Mouse (Mus musculus) frontal cortex, adult (tissue): Measurements from ENCODE around the gene Nol6.

Experiments used
- ATAC-seq: cut with Nextera tagmentation; 2 replicates; pipeline ENCODE4 v1.9.2; 2017; ENCODE audit warnings: mild to moderate bottlenecking, moderate library complexity, mixed read lengths; ENCODE audit not compliant: low TSS enrichment

Gene Nol6

DNA sequence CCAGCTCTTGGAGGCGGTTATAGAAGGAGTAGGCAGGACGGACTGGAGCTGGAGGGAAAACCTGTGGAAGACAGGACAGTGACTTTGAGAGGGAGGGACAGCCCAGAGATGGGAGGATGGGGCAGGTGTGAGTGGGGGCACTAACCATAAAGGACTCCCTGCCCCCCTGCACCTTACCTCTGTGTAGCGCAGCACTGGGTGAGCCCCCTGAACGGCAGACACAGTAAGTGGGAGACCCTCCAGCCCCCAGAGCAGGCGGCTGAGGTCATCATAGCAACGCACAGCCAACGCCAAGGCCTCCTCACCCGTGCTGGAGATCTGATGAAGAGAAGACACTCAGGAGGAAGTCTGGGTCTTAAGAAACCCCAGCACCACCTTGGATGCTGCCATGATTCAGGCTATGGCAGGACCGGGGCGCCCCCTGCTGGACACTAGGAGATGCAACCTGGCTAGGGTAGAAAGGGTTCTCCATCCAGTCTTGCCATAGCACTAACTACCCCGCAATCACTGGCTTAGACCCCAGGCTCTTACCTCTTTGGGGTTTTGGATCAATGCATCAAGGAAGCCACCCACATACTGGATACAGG lies 5.5 kb downstream of the Nol6 start:
- peak; percentile 47; the same call in 1 of the 2 replicates for ATAC-seq

DNA sequence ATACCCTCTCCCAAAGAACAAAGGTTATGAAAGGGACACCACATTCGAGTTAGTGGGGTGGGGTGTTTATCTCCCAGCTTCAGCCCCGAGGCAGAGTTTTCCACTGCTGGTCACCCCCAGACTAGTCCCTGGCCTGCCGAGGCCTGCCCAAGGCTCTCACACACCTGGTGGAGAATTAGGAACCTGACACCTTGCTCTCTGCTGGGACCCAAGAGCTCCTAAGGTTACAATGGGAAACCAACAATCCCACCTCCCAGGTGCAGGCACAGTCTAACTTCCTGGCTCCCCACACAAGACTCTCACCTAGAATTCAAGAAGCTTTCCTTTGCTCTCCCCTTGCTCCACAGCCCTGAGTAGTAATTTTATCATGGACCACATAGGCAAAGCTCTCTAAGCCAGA lies 7.4 kb downstream of the Nol6 start:
- ATAC-seq: no peak

DNA sequence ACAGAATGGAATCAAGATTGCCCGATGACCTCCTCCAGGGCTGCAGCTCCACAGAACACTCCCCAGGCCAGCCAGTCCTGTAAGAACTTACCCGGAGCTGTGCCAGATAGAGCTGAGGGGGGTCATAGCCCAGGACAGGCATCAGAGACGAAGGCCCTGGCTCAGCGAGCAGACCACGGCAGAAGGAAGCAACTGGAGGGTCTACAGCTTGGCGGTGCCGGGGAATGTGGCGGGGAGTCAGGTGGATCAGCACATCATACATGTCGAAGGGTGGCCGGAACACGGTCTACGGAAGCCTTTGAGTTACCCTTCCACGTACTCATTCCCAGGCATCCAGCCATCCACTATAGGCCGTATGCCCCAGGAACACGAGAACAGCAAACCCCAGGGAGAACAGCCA lies 8.5 kb downstream of the Nol6 start:
- no peak for ATAC-seq

DNA sequence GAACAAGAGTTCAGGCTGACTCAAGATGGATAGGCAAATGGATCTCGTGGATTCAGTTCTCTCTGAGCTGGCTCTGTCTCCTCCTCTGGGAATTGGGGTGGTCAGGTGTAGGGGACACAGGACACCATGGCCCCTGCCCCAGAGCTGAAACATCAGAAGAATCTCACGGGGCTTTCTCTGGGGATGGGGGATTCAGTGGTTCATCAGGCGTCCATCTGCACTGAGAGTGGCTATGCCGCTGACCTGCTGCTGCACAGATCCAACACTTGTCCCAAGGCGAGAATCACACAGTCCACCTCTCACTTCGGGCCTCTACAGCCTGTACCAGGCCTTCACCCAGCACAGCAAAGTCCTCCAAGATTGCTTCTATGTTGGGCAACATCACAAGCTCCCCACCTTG lies 9.2 kb downstream of the Nol6 start:
- ATAC-seq: no peak

DNA sequence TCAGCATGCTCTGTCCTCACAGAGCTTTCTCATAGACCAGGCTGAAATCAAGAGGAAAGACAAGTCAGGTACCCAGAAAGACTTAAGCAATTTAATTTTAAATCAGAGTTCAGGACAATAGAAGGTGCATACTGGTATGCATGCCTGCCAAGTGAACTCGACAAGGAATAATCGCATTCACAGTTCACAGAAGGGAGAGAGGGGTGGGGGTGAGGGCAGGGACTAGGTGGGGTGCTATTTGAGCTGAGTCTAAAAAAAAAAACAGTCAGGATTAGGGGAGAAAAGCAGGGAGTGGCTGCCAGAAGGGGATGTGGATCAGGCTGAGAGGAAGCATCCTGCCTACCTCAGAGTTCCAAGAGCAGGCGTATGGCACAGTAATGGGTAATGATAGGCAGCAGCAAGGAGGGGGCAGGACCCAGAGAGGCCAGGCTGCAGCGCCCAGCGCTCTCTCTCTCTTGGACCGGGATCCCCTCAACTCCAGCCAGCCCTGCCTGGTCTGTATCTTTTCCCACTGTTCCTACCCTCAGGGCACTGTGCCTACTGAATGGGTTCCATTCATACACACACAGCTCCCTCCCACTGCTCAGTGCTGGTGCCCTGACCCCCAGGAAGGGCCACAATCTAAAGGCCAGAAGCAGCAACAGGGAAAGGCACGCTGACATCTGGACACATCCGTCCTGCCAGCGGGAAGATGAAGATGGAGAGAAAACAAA lies 9.7 kb downstream of the Nol6 start:
- no peak for ATAC-seq

DNA sequence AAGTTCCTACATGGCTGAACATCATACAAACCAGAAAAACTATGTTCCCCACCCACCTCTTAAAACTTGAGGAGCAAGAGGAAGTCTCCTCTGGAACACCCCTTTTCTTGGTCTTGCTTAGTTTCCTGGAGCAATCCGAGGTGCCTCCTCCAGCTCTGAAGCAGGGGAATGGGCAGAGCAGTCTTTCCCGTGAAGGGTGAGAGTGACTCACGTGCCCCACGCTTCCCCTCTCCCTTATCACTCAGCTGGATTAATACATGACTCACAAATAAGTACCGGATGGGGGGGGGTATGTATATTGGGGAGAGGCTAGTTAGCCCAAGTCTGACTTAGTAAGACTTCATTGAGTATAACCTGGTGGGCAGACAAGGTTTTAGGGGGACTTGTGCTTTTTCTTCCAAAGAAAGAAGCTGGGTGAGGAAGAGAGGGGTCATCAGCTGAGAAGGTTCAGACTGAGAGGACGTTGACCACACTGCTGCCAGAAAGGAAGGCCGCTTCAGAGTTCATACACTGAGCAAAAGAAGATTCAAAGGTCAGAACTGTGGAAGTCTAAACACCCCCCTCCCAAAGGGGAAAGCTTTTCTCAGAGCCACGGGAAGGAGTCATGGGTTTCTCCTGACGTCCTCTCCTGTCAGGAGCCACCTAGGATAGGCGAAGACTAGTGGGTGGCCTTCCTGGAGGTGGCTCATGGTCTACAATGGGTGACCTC lies 15.4 kb downstream of the Nol6 start:
- ATAC-seq: no peak

DNA sequence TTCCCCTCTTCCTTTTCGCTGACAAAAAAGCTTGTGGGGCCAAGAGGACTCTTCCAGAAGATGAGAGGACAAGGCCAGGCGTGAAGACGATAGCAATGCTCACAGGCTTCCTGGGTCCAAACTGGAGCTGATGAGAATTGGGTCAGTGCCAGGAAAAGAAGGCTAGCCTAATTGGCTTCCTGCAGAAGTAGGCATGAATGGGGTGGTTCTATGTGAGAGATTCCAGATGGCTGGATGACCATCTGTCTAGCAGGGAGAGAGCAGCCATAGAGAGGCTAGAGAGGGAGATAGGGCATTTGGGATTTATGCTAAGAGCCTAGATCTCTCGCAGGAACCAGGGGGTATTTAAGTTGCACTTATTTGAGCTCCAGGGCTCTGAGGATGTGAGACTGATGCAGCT lies 16.8 kb downstream of the Nol6 start:
- no peak for ATAC-seq

DNA sequence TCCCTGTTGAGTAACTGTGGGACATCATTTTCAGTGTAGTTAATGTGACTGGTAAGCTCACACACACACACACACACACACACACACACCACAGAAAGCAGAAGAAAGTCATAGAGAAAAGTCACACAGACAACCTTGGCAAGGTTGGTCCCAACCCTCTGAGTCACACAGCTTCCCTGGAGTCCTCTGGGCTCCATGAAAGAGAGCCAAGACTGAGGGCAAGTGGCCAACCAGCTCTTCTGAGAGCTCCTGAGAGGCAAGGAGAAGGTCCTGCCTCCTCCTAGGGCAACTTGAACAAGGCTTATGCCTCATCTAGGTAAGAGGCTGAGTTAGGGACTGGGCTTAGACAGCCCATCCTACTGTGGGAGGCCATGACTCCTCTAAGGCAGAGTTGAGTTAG lies 21.4 kb downstream of the Nol6 start:
- ATAC-seq: no peak

DNA sequence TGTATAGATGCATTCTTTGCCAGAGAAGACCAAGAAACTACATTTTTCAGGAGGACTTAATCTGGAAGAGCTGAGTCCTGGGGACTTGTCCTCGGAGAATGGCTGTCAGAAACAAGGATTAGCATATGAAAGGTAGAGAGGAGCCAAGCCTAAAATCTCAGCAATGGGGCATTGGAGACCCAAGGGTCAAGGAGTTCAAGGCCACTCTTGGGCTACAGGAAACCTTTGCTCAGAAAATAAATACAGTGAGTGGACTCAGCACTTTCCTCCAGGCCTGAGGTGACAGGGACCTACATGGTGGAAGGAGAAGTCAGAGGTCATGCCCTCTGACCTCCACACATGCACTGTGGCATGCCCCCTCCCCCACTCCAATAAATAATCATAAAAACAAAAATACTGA lies 23.3 kb downstream of the Nol6 start:
- no peak for ATAC-seq

DNA sequence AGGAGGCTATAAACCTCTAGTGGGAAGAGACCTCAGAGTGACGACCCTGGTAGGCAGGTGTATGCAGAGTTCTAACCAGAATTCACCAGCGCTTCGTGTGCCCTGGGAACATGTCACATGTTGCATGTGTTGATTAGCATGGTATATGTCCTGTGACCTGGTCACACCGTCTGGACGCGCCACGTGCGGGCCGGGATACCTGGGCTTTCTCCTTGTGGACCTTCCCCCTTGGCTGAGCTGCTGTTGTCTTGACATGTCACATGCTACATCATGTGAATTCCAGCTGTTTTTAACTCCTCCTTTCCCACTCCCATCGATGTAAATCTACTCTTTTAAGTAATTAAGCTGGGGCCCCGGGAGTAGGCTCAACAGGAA lies 25.7 kb downstream of the Nol6 start:
- no peak for ATAC-seq

DNA sequence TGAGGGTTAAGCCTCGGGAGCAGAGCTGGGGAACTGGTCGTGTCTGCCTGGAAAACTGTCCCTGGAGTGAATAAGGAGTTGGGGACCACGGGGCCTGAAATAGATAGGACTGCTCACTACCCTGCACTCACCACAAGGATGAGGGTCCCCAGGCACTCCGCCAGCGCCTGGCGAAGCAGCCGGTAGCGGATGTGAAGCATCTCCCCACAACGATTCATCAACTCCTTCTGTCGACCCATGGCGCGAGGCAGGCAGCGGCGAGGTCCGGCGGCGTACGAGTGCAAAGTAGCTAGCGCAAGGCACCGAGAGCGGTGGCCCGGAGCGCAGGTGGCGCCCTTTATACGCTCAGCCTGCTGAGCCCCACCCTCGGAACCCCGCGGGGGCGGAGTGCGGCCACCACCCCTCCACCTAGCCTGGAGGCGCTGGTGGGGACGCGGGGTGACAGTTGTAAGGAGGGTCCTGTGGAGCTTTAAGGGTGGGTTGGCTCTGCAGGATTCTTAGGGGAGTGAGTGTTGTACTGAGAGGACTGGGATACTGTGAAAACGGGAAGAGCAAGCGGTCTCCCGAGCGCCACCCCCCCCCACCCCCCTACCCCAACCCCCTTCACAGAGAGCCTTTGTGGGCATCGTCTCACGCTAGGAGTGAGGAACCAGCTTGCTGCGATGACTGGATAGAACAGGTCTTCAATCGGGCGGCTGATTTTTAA lies 26.2 kb downstream of the Nol6 start, which contains the start of gene Aqp3:
Gene Aqp3, minus strand, starts transcription at position 313 of the 706 bp plus-strand sequence.
- ATAC-seq: no peak

DNA sequence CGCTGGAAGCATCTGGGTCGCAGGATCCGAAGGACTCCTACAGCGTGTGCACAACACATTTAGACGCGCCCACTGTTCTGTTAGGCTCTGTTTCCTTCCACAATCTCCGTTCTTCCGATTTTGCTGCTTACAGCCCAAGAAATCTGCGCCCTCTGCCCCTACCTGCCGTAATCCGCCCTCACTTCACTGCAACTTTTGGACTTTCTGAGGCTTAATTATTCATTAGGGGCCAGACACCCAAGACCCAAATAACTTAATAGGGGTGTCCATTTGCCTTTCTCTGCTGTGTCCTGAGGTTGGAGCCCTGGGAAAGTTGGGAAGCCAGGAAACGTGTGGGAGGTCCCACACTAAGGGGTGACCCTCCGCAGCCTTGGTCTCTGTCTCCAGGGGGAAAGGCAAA lies 26.9 kb downstream of the Nol6 start:
- ATAC-seq: no peak

DNA sequence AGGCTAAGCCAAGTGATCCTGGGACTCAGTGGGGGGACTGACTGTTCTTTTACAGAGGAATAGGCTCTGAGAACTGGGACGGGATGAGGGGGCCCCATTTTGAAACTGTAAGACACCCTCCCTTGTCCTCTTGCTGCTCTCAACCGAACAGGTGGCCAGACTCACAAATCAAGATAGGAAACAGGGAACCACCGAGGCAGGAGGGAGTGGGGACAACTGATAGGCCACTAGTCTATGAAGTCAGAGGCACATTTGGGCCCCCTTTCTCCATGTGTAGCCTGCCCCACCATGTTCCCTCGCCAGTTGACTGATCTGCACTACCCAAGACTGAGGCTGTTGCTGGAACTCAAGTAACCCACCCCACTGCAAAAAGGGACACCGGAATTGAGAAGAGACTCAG lies 27.5 kb downstream of the Nol6 start:
- ATAC-seq: no peak

DNA sequence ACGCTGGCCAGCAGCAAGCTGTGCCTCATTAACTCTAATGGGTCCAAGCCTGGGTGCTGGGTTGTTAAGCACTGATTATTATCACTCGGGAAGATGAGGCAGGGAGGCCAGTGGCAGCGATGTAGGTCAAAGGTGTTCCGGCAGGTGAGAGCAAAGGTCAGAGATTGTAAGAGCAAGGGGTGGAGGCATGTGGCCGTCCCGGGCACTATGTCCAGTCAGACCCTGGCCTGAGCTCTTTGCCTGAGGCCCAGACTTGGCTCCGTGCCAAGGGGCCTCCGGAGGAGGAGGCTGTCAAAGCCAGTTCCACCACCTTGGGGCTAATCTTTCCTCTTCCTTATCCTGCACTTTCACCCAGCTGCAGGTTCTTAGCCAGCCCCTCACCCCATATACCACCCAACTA lies 28.1 kb downstream of the Nol6 start:
- ATAC-seq: no peak

DNA sequence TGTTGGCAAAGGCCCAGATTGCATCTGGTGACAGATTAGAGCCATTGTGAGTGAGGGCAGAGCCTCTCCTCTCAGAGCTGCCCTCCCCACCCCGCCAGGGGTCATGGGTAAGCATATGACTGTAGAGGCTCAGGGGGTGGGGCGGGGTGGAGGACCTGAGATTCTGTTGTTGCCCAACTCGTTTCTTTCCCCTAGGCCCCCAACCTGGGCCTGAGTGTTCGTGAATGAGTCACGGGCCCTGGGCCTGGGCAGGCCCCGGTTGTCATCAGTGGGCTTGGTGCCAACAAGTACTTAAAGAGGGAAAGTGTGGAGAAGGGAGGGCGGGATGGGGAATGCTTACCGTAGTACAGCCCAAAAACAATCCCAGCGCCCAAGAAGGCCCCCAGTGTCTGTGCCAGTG lies 29.9 kb downstream of the Nol6 start:
- ATAC-seq: no peak

DNA sequence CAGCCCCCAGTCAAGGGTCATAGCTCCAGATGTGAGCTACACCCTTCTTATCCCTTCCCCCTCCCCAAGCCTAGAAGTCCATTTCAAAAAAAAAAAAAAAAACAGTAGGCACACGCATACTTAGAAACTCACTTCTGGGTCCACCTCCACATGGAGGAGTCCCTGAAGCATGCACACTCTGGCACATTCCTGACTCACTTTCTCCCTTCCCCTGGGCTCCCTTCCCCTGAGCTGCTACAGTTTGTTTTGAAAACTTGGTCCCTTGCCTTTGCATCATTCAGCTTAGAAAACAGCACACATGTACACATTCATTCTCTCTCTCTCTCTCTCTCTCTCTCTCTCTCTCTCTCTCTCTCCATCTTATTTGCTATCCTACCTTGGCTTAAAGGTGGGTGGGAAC lies 31.3 kb downstream of the Nol6 start:
- ATAC-seq: peak; percentile 78

DNA sequence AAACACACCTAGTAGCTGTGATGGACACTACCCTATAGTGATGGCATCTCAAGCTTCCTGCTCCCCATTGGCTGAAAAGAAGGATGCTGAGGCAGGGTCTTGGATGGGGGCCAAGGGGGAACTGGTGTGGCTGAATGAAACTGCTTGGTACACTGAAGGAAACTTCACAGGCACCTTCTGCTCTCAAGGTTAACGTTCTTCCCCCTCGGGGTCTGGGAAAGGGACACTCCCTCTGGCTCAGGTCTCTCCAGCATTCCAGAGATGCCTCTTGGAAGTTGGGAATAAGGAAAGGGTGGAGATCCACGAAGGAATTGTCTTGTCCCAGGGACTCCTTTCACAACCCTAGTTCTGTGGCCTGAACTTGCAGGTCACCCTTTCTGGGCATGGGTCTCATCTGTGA lies 32.9 kb downstream of the Nol6 start:
- ATAC-seq: no peak

DNA sequence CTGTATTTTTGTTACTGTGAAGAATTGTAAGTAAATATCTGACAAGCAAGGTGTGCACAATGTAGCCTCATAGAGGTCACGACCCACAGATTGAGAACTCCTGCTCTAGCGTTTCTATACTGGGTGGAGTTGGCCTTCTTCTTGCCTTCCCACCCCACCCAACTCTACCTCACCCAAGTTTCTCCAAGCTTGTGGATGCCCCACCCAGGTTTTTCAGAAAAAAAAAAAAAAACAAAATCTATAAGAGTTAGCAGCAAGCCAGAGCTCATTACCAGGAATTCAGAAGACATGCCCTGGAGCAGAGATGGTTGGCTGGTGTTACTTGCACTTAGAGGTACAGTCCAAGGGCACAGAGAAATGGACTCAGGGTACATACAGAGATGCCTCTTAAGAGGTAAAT lies 34.5 kb downstream of the Nol6 start:
- no peak for ATAC-seq

DNA sequence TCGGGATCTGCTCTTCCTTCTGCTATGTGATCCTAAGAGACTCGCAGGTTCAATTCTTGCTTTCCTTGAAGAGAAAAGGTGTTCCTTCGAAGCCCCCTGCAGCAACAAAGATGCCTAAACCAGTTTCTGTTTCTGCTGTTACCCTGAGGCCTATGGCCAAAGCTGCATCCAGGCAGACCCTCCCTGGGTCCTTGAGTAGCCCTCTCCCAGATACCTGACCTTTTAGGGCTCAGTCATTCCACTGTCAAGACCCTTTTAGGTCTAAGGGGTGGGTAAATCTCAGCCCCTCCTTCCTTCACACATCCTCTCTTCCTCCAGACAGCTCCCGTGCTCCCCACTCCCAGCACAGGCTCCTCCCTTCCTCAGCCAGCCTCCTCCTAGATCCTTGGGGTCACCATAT lies 35.1 kb downstream of the Nol6 start:
- ATAC-seq: no peak

DNA sequence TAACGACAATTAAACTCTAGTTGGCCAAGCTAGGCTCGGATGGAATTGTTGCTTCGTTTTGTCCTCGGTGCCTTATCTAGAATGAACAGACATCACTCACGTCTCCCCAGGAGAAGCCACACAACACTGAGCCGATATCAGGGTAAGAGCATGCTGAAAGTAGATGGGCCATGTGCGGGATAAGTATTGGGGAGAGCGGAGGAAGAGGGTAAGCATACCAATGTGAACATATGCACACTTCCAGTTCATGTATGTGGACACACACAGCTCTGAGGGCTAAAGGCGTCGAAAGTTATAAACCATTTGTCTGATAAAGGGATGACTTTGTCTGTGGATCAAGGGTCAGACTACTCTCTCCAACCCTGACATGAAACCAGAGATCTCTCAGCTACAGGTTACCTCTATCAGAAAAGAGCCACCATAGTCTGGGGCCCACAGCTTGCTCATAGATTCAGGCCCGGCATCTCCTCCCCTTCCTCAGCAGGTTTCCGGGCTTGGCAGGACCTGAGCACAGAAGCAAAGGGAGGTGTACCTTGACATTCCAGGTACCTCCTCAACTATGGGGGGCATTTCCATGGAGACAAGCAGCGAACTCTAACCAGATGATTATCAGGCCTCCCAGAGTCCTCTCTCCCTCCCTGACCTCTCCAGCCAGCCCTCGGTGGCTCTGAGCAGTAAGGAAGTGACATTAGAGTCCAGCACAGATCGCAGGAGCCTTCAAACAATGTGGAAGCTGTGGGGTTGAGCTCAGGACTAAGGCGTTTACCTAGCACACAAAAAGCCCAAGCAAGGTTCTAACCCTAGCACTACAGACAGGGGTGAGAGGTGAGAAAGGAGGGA lies 36.6 kb downstream of the Nol6 start:
- ATAC-seq: no peak

DNA sequence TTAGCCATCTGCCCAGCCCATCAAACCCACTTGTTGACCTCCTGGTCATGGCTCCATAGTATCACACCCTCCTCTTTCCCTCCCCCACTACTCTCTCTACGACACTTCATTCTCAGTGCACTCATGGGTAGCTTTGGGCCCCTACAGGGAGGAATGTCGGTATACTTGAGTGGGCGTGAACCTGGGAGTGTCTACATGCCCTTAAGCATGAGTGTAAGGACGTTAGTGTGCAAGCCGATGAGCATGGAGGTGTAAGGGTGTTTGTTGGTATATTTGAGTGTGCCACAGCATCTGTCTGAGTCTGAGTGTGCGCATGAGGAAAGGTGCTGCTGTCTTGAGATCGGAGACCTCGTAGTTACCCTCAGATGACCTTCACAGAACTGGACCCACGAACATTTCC lies 37.3 kb downstream of the Nol6 start:
- ATAC-seq: no peak

DNA sequence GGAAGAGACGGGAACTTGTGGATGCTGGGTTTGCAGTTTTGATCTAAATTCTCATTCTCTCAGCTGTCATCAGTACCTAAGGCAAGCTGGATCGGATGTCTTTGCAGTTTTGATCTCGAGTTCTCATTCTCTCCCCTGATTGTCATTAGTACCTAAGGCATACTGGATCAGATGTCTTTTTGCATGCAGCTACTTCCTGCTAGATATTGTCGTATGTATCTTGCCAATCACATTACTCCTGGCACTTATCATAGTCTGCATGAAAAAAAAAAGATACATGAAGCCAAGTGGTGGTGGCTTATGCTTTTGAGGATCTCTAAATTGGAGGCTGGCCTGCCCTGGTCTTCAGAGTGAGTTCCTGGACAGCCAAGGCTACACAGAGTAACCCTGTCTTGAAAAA lies 39.4 kb downstream of the Nol6 start:
- ATAC-seq: no peak
